Mouse (Mus musculus): ENCODE measurements around the gene Kcnd3. TPM values are rescaled to one million over a fixed set of nuclear protein-coding genes. Genes with fewer than 3 reads are reported as not detected.

The Kcnd3 gene
- total RNA-seq (2023): not detected

GRCm38 (mm10) chr3:105451627-105452555 lies at the start of gene Kcnd3:
TSS of gene Kcnd3 (plus strand) at chr3:105452330.

GRCm38 (mm10) chr3:105687324-105688060 lies 235.4 kb downstream of the Kcnd3 start, which contains the start of gene Ddx20:
TSS of gene Ddx20 (minus strand) at chr3:105687574.

DNA sequence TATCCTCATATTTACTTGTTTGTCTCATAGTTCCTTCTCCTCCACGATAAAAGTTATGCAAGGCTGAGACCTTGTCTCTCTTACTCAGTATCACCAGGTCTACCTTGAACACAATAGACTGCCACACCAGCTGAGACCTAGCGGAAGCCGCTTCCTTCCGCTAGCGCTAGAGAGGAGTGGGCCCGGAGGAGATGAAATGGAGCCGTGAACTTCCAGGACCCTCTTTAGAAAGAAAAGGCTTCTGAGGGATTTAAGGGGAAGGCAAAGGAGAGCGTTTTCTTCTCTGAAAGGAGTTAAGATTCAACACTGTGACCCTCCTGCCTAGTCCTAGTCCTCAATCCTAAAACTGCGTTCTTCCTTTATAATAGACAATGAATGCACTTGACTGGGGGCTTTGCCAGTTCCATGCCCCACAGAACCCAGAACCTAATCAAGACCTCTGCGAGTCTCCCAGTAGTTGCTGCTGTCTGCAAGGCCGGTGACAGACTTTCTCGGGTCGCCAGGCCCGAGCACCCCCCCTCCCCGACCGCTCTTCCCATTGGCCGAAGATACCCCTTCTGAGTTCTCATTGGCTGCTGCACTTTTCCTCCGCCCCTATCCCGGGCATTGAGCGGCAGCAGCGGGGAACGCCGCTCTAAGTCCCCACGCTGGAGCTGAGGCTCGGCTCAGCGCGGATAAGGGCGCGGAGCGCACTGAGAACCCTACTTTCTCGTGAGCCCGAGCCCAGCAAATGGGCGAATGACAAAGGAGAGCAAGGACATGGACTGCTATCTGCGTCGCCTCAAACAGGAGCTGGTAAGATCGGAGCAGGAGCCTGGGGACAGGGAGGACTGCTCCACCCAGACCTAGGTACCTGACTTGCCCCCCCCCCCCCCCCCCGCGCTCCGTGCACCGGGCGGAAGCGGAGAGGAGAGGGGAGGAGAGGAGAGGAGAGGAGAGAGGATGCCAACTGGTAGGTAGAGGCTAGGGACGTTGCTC lies 252.2 kb downstream of the Kcnd3 start, which contains the start of gene Inka2:
TSS of gene Inka2 (plus strand) at position 569 of the 978 bp plus-strand sequence.

Other genes with a start within 250 kb of the Kcnd3 start
- 10 to 100 TPM; 36.0 to 39.5 TPM for gene Ddx20, start 235.2 kb downstream of the Kcnd3 start, total RNA-seq (2023)

Data from B cell, adult 67 days (primary cell).